Mouse (Mus musculus): ENCODE measurements around the gene Csf1. TPM values are rescaled to one million over a fixed set of nuclear protein-coding genes. Genes with fewer than 3 reads are reported as not detected.

Gene Csf1
- polyA plus RNA-seq, 1 experiment from 2014 or later: 7.9 TPM

GRCm38 (mm10) chr3:107695219-107695947 lies 64.9 kb downstream of the Csf1 start:
- Histone ChIP-seq H3K9me3 (no peaks in the 10 kb centered on the region), H3K9ac (replicated peaks) (peak overlapping the region; percentile 98), H3K27ac (replicated peaks) (peak overlapping the region; percentile 93), H3K4me1 (peaks cover 54% of the 10 kb centered on the region), H3K27me3 (no peaks in the 10 kb centered on the region), H3K4me3 (peak overlapping the region; percentile 91), H3K4me2 (replicated peaks) (peak overlapping the region; percentile 78), H3K36me3 (no peaks in the 10 kb centered on the region)
- ATAC-seq (replicated peaks): no peak
- 4% methylated on average over 16 of the region's 16 CpGs for WGBS

DNA sequence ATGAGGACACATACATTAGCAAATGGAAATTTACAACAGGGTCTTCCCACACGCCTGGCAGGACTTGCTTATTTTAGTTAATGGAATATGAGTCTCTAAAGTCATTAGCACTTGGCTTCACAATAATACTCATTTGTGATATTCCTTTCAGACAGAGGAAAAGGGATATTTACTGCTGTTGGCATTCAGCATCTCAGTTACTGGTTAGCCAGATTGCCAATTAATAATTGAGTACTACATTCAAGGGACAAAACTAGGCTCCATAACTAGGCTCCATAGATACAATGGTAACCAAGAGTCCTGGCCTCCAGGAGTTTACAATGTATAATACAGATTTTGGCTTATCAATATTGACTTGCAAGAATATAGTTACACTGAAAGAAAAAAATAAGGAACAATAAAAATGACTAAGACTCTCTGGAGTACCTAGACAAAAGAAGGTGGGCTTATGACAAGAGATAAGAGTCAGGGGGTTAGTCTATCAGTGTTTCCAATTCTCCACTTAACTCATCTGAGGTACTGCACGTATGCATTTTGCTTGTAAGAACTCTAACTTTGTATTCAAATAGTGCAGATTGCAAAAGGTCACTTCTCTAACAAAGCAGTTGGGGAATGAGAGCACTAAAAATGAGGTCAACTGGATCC lies 65.9 kb downstream of the Csf1 start:
- peak overlapping the region; percentile 78 for H3K4me2 ChIP-seq (replicated peaks)
- 66% methylated on average over 2 of the region's 2 CpGs for WGBS
- H3K27ac ChIP-seq (replicated peaks): no peak overlapping the region
- ATAC-seq (replicated peaks): no peak
- no peaks in the 10 kb centered on the region for H3K9me3 ChIP-seq
- no peaks in the 10 kb centered on the region for H3K27me3 ChIP-seq
- H3K36me3 ChIP-seq: no peaks in the 10 kb centered on the region
- peak overlapping the region; percentile 98; the same call in 1 of the 2 replicates for H3K9ac ChIP-seq (replicated peaks)
- H3K4me3 ChIP-seq: peak overlapping the region; percentile 91
- peaks cover 62% of the 10 kb centered on the region for H3K4me1 ChIP-seq

Other genes with a start within 250 kb of the Csf1 start
- 17.2 and 19.6 TPM in 2 replicates for gene Slc6a17, start 242.5 kb downstream of the Csf1 start, polyA plus RNA-seq (2015; fragmentation: Nextera tagmentation; extraction: Ambion mirVana)
- 0.13 TPM in 1 of 2 replicates, not detected in the other for gene Ubl4b, start 205.4 kb downstream of the Csf1 start, polyA plus RNA-seq (2015; fragmentation: Nextera tagmentation; extraction: Ambion mirVana)
- 2.5 and 3.1 TPM in 2 replicates for gene Alx3, start 165.4 kb downstream of the Csf1 start, polyA plus RNA-seq (2015; fragmentation: Nextera tagmentation; extraction: Ambion mirVana)
- gene Gm10961, start 129.1 kb downstream of the Csf1 start, polyA plus RNA-seq (2015; fragmentation: Nextera tagmentation; extraction: Ambion mirVana): not detected in 2 replicates
- gene Strip1, start 128.8 kb downstream of the Csf1 start, polyA plus RNA-seq (2015; fragmentation: Nextera tagmentation; extraction: Ambion mirVana): 148 and 149 TPM in 2 replicates
- gene Ahcyl1, start 63.9 kb downstream of the Csf1 start, polyA plus RNA-seq (2015; fragmentation: Nextera tagmentation; extraction: Ambion mirVana): 110 and 114 TPM in 2 replicates
- not detected in 2 replicates for gene Eps8l3, start 116.8 kb upstream of the Csf1 start, polyA plus RNA-seq (2015; fragmentation: Nextera tagmentation; extraction: Ambion mirVana)
- 175 and 184 TPM in 2 replicates for gene Gstm5, start 135.4 kb upstream of the Csf1 start, polyA plus RNA-seq (2015; fragmentation: Nextera tagmentation; extraction: Ambion mirVana)
- gene Gstm7, start 171.3 kb upstream of the Csf1 start, polyA plus RNA-seq (2015; fragmentation: Nextera tagmentation; extraction: Ambion mirVana): 74.8 and 81.6 TPM in 2 replicates
- gene Gstm6, start 183.3 kb upstream of the Csf1 start, polyA plus RNA-seq (2015; fragmentation: Nextera tagmentation; extraction: Ambion mirVana): 10.9 and 12.6 TPM in 2 replicates
- gene Gstm3, start 208.8 kb upstream of the Csf1 start, polyA plus RNA-seq (2015; fragmentation: Nextera tagmentation; extraction: Ambion mirVana): not detected in 2 replicates
- gene Gstm2, start 226.0 kb upstream of the Csf1 start, polyA plus RNA-seq (2015; fragmentation: Nextera tagmentation; extraction: Ambion mirVana): 4.3 and 4.5 TPM in 2 replicates